Mouse (Mus musculus): ENCODE measurements around the gene Kcnd1.
"Not testable (repeated sequence)": the region's sequence is repeated elsewhere in the genome, so short reads cannot be mapped to it uniquely, and the experiment has no call there.

Kcnd1 gene

DNA sequence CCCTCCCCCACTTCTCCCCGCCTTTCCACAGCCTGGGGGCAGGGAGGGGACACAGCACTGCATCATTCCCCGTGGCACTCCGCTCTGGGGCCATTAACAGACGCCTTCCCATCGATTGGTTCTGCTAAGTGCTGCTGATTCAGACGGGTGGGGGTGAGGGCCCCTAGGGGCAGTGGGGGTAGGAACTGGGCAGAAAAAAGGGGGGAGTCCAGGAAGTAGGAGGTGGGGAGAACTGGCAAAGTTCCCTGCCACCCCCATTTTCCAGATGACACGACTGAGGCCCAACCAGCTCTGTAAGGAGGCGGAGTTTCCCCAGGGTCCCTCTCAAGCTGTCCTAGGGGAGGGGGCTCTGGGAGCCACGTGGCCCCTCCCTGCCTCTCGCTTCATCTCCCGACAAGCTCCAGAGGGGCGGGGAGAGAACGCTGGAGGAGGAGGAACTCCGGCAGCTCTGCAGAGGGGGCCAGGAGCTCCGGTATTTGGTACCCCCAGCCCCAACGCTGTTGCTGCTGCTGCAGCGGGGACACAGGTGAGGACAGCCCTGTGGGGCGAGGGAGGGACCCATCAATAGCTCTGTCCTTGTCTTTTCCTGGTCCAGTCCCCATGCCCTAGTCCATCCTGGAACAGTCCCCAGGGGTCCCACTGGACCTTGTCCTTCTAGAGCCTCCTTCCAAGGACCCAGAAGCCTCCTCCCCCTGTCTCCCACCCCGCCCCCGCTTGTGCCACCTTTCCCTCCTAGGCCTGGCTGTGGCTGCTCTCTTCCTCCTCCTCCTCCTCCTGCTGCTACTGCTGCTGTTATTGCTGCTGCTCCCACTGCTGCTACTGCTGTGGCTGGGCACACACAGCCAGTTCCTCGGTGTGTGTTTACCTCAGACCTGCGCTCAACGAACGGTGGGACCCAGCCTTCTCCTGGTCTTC, at the start of gene Kcnd1:
Kcnd1 (plus strand) TSS at position 425 of the 915 bp plus-strand sequence.
- peak; percentile 23 for DNase-seq (ENCODE audit: low read depth)

DNA sequence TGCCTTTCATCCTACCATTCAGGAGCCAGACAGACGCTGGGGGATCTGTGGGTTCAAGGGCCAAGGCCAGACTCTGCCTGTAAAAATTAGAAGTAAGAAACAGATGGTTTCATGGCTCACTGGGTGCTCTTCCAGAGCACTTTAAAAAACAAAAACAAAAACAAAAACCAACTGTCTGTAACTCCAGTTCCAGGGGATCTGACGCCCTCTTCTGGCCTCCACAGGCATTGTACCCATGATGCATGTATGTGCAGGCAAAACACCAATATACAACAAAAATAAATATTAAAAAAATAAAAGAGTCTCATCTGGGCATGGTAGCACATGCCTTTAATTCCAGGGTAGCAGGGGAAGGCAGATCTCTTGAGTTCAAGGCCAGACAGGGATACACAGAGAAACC, 49.3 kb upstream of the Kcnd1 start:
- DNase-seq (ENCODE audit: low read depth) = no peak

DNA sequence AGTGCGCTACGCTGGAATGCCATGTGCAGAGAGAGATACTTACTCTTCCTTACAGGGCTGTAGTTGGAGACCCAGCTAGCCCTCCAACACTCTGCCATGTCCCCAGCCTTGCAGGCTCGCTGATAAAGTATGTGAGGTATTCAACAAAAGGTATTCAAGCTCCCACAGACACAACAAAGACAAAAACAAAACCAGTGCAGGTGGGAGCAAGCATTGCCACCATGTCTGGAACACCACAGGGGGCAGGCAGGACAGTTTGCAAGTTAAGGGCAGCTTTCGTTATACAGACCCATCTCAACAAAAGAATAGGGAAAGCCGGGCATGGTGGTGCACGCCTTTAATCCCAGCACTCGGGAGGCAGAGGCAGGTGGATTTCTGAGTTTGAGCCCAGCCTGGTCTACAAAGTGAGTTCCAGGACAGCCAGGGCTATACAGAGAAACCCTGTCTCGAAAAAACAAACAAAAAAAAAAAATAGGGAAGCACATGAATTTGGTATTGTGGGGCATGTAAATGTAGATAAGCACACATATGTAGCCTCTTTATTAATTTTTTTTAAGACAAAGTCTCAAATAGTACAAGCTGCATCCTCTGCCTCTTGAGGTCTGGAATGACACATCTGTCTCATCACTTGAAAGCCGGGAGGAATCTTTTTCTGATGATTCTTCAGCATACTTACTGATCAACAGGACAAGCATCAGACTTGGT, 46.4 kb upstream of the Kcnd1 start:
- DNase-seq (ENCODE audit: low read depth) = no peak

DNA sequence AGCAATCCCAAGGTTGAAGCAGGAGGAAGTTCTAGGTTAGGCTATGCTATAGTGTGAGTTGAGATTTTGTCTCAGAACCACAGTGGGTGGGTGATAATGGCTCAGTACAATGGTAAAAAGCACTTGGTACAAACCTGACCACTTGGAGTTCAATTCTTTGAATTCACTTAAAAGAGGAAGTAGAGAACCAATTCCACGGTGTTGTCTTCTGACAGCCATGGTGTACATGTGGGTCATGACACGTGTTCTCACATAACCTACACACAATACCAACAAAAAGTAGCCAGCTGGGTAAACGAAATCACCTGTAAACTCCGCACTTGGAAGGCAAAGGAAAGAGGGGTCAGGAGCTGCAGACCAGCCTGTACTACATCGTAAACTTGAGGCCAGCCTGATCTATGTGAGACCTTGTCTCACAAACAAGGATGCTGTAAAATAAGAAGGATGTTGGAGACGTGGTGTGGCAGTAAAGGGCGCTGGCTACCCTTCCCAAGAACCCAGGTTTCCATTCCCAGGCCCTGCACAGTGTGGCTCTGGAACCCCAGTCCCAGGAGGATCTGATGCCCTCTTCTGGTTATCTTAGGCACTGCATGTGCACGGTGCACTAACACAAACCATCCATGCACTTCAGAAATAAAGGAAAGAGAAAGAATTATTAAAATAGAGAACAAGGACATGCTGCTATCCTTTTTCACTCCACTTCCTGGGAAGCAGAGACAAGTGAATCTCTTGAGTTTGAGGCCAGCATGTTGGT, 45.6 kb upstream of the Kcnd1 start:
- no peak for DNase-seq (ENCODE audit: low read depth)

DNA sequence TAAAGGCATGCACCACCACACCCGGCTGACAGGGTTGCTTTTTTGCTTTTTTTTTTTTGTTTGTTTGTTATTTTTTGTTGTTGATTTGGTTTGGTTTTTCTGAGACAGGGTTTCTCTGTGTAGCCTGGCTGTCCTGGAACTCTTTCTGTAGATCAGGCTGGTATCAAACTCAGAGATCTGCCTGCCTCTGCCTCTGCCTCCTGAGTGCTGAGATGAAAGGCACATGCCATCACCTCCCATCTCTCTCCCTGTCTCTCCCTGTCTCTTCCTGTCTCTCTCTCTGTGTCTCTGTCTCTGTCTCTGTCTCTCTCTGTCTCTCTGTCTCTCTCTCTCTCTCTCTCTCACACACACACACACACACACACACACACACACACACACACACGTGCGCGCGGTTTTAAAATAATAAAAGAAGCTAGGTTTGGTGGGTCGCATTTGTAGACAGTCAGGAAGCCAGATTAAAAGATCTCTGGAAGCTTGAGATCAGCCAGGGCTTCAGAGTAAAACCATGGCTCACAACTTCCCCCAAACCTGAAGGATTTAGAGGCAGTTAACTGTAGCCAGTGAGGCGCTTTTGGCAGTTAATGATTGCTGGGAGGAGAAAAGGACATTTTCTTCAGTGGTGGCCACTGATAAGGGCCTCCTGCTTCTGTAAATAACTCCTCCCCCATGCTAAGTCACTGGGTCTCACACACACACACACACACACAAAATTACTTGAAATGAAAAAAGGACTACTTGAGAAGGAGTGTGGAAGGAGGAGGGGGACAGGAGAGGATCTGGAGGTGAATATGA, 43.4 kb upstream of the Kcnd1 start:
- no peak for DNase-seq (ENCODE audit: low read depth)

DNA sequence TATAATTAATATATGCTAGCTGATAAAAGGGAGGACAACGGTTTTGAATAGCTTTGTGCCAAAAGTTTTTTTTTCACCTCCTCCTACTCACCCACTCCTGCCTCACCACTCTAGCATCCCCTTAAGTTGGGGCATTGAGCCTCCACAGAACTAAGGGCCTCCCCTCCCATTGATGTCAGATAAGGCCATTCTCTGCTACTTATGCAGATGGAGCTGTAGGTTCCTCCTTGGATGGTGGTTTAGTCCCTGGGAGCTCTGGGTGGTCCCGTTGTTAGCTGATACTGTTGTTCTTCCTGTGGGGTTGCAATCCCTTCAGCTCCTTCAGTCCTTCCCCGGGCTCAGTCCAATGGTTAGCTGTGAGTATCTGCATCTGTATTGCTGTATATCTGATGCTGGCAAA, 42.8 kb upstream of the Kcnd1 start:
- no peak for DNase-seq (ENCODE audit: low read depth)

DNA sequence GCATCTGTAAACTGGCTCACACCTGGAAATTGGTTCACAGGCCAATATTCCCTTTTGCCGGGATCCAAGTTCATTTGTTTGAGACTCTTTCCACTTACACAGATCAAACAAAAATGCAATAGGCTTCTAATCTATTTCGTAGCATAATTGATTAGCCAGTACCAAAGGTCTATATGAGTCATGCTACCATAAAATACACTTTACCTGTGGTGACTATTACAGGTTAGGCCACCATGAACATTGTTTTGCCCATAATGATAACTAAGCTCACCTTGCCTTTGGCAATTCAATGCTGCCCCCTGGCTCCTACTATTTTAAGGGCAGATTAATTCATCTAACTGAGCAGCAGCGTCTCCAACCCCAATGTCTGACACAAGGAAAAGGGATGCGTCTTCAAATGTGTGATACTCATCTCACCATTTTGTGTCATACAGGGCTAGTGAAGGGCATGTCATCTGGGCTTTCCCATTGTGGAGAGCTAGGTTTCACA, 39.4 kb upstream of the Kcnd1 start:
- DNase-seq (ENCODE audit: low read depth) = no peak

DNA sequence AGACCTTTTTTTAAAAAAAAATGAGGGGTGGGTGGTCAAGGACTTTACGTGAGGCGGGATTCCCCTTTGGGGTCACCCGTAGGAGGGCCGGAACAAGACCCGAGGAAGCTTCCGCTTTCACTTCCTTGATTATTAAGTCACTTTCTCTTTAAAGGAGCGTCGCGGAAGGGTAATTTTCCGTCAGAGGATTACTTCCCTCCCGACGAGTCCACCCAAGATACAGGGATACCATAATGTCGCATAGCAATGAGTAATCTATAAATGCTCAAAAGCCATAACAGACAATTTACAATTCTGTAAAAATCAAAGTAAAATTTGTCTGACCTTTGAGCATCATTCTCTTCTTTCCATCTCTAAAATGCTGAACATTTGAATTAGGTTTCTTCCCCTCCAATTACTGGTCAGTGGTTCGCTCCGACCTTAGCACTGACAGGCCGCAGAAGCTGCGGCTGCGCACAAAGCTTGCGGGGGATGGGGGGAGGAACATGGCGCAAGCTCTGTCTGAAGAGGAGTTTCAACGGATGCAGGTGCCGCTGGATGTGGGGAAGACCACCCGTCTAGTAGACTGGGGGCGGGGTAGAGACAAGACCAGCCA, 32.5 kb upstream of the Kcnd1 start, which contains the start of gene Gripap1:
Gripap1 (plus strand) TSS at position 224 of the 595 bp plus-strand sequence.
- DNase-seq (ENCODE audit: low read depth) = peak; percentile 58

DNA sequence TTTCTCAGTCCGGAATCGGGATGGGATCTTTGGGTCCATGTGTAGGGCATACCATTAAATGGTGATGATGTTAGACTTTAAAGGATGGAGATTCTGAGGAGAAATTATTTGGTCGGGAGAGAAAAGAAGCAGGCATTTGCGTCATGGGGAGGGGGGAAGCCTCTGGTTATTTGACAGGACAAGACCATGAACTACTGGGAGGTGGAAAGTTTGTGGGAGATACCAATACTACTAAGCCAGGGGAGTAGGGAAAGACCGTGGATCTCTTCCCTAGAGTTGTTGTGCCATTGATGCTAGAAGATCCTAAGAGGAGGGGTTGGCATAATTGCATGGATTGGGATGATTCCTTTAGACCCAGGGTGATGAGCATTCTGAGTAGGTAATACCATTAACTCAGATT, 31.8 kb upstream of the Kcnd1 start:
- no peak for DNase-seq (ENCODE audit: low read depth)

DNA sequence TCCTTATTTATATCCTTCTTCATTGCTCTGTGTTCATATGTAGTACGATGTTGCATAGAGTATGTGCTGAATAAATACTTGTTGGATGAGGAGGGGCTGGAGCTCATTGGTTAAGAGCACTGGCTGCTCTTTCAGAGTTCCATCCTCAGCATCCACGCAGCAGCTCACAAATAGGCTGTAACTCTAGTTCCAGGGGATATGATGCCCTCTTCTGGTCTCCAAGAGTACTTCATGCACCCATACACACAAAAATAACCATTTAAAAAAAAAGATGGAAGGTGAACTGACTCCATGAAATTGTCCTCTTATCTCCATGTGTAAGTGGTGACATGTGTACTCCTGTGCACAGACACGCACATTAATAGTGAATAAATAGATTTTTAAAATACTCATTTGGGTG, 28.7 kb upstream of the Kcnd1 start:
- no peak for DNase-seq (ENCODE audit: low read depth)

DNA sequence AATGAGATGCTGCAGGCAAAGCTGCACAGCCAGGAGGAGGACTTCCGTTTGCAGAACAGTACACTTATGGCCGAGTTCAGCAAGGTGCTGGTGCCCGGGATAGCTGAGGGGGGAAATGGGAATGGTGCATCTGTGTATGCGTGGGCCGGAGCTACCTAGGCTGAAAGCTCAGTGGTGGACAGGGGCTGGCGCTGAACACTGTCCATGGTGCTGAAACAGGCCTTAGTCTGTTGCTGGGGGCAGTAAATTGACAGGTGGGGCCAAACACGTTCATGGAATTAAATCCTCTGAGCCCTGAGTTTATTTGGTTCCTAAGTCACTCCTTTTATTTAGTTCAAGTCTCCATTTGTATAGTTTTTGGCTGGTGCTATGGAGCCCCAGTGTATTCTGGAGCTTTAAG, 27.1 kb upstream of the Kcnd1 start:
- no peak for DNase-seq (ENCODE audit: low read depth)

DNA sequence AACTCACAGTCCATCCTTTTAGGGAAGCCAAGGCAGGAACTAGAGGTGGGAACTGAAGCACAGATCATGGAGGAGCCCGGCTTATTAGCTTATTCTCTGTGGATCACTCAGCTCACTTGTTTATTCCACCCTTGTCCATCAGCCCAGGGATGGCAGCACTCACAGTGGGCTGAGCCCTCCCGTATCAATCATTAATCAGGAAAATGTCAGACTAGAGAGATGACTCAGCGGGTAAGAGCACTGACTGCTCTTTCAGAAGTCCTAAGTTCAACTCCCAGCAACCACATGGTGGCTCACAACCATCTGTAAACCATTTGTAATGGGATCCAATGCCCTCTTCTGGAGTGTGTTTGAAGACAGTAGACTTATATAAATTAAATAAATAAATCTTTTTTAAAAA, 24.8 kb upstream of the Kcnd1 start:
- no peak for DNase-seq (ENCODE audit: low read depth)

DNA sequence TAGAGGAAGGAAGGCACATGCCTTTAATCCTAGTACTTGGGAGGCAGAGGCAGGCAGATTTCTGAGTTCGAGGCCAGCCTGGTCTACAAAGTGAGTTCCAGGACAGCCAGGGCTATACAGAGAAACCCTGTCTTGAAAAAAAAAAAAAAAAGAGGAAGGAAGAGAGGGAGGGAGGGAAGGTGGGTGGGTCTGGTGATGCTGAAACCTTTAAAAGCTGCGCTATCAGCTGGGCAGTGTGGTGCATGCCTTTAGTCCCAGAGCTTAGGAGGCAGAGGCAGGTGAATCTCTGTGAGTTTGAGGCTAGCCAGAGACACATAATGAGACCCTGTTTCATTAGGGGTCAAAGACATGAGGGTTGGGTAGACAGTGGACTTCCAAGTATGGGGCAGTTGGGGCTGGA, 19.9 kb upstream of the Kcnd1 start:
- DNase-seq (ENCODE audit: low read depth) = not testable (repeated sequence)

DNA sequence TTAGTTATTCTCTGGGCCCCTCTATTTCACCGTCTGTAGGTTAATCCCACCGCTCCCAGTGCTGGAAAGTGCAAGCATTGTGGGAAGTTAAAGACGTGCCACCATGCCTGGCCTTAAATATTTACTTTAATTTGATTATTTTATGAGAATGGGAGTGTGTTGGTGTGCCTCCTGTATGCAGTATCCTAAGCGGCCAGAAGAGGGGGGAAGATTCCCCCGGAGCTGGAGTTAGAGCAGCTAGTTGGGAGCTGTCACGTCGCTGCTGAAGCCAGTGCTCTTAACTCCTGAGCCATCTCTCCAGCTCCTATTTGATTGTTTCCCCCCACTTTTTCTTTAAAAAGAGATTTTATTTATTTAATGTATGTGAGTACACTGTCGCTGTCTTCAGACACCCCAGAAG, 7.1 kb upstream of the Kcnd1 start:
- not testable (repeated sequence) for DNase-seq (ENCODE audit: low read depth)

DNA sequence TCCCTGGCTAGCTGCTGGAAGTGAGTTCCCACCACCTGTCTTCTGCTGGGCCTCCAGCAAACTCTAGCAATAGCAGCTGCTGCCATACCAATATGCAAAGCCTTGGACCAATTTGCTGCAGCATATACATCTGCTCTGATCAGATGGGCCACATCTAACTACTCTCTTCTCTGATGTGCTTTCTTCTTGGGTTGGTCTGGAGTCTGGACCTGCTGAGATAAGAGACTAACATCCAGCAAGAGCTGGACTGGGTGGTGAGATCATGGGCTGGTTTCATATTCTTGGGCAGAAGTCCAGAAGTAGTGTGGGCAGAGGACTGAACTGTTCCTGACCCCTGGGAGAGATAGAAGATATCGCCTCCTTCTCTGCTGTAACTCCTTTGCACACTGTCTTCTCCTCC, 15.1 kb downstream of the Kcnd1 start:
- DNase-seq (ENCODE audit: low read depth) = no peak

DNA sequence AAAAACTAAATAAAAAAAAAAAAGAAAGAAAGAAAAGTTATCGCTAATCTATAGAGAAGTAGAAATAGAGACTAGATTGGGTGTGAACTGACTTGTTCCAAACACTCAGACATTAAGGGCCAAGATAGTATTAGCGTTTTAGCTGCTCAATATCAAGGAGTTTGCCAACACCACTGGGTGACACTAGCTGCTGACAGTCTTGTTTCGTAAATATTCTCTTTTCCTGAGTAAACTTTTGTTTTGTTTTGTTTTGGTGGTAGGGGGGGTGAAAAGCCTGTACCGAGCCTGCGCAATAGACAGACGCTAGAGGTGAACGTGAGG, 18.7 kb downstream of the Kcnd1 start:
- no peak for DNase-seq (ENCODE audit: low read depth)

DNA sequence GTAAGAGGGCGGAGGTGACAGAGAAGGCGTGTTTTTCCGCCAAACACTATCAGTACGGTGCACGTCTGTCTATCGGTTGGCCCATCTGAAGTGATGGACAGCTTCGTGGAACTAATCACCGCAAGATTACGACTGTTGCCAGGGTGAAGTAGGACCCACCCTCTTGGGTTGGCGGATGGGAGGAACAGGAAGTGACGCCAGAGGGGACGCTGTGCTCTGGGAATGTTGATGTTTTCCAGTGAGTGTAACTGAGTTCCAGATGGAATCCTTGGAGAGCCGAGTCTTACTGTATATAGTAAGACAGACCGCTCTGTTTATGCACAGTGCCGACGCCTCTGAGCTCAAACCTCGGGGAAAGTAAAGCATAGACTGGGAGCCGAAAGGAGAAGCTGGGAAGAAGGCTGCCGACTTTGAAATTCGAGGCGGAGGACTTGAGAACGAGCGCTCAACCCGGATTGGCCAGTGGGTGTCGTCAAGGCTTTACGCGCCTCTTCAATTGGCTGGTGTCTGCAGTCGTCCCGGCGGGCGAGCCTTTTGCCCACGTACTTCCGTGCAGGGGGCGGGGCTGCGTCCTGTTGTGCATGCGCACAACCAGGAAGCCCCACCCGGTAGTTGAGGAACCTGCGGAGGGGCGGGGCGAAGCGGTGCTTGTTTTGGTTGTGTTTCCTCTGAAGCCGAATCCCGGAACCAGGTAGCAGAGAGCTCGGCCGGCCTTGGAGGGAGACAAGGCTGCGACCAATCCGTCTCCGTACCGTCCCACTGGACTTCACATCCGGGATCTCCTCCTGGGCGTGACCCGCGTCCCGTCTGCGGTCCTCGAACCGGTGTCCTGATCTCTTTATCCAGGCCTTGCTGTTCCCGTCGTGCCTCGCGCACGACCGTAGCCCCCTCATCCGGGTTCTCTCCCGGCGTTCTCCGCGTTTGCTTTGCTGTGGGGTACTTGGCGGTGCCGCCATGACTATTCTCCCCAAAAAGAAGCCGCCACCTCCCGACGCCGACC, 19.4 kb downstream of the Kcnd1 start, which contains the start of gene Otud5:
Otud5 (plus strand) TSS at position 202 of the 1,000 bp plus-strand sequence.
- DNase-seq (ENCODE audit: low read depth) = peak; percentile 91

DNA sequence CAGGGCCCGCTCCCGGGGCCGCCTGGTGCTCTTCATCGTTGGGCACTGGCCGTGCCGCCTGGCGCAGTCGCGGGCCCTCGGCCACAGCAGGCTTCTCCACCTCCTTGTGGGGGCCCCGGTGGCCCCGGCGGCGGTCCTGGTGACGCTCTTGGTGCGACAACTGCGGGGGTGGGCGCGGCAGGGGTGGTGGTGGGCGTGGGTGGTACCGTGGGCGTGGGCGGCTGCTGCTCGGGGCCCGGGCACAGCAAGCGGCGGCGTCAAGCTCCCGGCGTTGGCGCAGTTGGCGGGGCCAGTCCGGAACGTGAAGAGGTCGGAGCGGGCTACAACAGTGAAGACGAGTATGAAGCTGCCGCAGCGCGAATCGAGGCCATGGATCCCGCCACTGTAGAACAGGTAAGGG, 20.2 kb downstream of the Kcnd1 start:
- no peak for DNase-seq (ENCODE audit: low read depth)

DNA sequence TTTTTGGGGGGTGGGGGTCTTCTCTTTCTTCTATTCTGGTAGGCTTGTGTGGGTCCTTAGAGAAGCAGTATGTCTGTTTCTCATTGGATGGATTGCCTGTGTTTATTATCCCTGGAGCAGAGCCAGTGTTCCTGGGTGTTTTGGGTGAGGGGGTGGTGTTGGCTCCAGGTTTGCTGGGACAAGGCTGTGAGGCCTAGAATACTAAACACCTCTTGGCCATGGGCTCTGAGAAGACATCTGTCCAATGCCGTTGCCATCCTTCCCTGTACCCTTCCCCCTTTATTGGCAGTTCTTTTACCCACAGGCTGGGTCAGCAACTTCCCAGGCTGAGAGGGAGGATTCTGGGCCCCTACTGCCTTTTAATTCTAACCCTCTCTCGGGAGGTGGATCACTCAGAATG, 25.8 kb downstream of the Kcnd1 start:
- DNase-seq (ENCODE audit: low read depth) = no peak

DNA sequence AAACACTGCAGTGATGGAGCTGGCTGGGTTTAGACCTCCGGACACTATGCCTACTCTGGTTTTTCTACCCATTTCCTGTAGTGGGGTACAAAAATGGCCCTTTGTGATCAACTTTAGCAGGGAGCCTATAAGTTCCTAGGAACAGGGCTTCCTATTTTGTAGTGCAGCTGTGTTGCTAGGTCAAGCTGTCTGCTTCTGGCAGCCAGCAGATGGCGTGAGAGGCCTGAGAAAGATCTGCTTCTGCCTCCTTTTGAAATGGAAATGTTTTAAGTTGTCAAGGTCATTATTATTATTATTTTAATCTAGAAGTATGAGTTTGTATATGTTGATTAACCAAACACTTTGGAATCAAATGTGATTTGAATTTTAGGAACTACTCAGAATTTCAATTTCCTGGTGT, 32.5 kb downstream of the Kcnd1 start:
- DNase-seq (ENCODE audit: low read depth) = no peak
